Mouse (Mus musculus) midbrain, embryonic 15.5 days (tissue): ENCODE measurements around the gene Olfr1392. TPM values are rescaled to one million over a fixed set of nuclear protein-coding genes. Genes with fewer than 3 reads are reported as not detected.

Experiments used
- ATAC-seq: fragments of 200-750 bp; cut with Nextera tagmentation; replicated peaks from 2 replicates; pipeline ENCODE4 v1.8.0; 2017; ENCODE audit warnings: moderate TSS enrichment
- H3K27ac ChIP-seq: fragments of 300-500 bp; sonication (generic); 2 replicates; pipeline ENCODE4 v1.5.1; 2015; ENCODE audit warnings: mild to moderate bottlenecking, inconsistent platforms
- H3K27me3 ChIP-seq: fragments of 300-500 bp; sonication (generic); replicated peaks from 2 replicates; pipeline ENCODE4 v1.6.1; 2015; ENCODE audit warnings: inconsistent platforms
- H3K36me3 ChIP-seq: fragments of 300-500 bp; sonication (generic); replicated peaks from 2 replicates; pipeline ENCODE4 v1.6.1; 2015; ENCODE audit warnings: inconsistent platforms
- H3K4me1 ChIP-seq: fragments of 300-500 bp; sonication (generic); 2 replicates; pipeline ENCODE4 v1.6.1; 2015; ENCODE audit warnings: inconsistent platforms
- H3K4me2 ChIP-seq: fragments of 300-500 bp; sonication (generic); 2 replicates; pipeline ENCODE4 v1.6.1; 2015; ENCODE audit warnings: inconsistent platforms, mild to moderate bottlenecking, moderate library complexity
- H3K4me3 ChIP-seq: fragments of 300-500 bp; sonication (generic); 2 replicates; pipeline ENCODE4 v1.5.1; 2015; ENCODE audit warnings: mild to moderate bottlenecking, inconsistent platforms
- H3K9ac ChIP-seq: fragments of 300-500 bp; sonication (generic); 2 replicates; pipeline ENCODE4 v1.6.1; 2015; ENCODE audit warnings: mild to moderate bottlenecking, inconsistent platforms
- H3K9me3 ChIP-seq: fragments of 300-500 bp; sonication (generic); 2 replicates; pipeline ENCODE4 v1.6.1; 2016; ENCODE audit warnings: inconsistent platforms
- WGBS: fragments of 180-500 bp; shearing (Covaris S2); methylation state at CpG from one replicate; pipeline ENCODE4 v1.1.7; 2015; ENCODE audit warnings: mixed read lengths; 5-methylcytosine and 5-hydroxymethylcytosine counted together
- polyA plus RNA-seq: library from polyadenylated mRNA; unstranded; fragments of >200 nt; fragmentation: Nextera tagmentation; extraction: Ambion mirVana; gene quantifications from 2 replicates; pipeline ENCODE4 v1.2.1, GENCODE M21; 2015

Olfr1392 gene
- polyA plus RNA-seq, 1 experiment from 2014 or later, result 0.04 TPM

- no peak overlapping the region for H3K4me3 ChIP-seq
- H3K4me2 ChIP-seq, result no peak overlapping the region
- H3K27ac ChIP-seq, result no peak overlapping the region
- no peak for ATAC-seq
- H3K27me3 ChIP-seq, result no peaks in the 10 kb centered on the region
- no peaks in the 10 kb centered on the region for H3K9me3 ChIP-seq
- H3K36me3 ChIP-seq, result peaks cover 8% of the 10 kb centered on the region
- WGBS, result 86% methylated on average over 1 of the region's 1 CpGs
- no peak overlapping the region for H3K9ac ChIP-seq
- H3K4me1 ChIP-seq, result no peaks in the 10 kb centered on the region
Observed at GRCm38 (mm10) chr11:49259829-49260228, 25.3 kb upstream of the Olfr1392 start.

- Histone ChIP-seq H3K27ac (no peak overlapping the region), H3K36me3 (peaks cover 8% of the 10 kb centered on the region), H3K4me3 (no peak overlapping the region), H3K4me2 (no peak overlapping the region), H3K4me1 (no peaks in the 10 kb centered on the region), H3K27me3 (no peaks in the 10 kb centered on the region), H3K9me3 (no peaks in the 10 kb centered on the region), H3K9ac (no peak overlapping the region)
- no peak for ATAC-seq
- 96% methylated on average over 21 of the region's 21 CpGs for WGBS
Observed at GRCm38 (mm10) chr11:49260598-49261312, 24.3 kb upstream of the Olfr1392 start.

GRCm38 (mm10) chr11:49261313-49261855 lies 23.7 kb upstream of the Olfr1392 start:
- Histone ChIP-seq H3K4me3 (no peak overlapping the region), H3K27ac (no peak overlapping the region), H3K9me3 (no peaks in the 10 kb centered on the region), H3K27me3 (no peaks in the 10 kb centered on the region), H3K4me1 (no peaks in the 10 kb centered on the region), H3K36me3 (peaks cover 8% of the 10 kb centered on the region), H3K9ac (no peak overlapping the region), H3K4me2 (no peak overlapping the region)
- no peak for ATAC-seq
- 93% methylated on average over 14 of the region's 14 CpGs for WGBS

DNA sequence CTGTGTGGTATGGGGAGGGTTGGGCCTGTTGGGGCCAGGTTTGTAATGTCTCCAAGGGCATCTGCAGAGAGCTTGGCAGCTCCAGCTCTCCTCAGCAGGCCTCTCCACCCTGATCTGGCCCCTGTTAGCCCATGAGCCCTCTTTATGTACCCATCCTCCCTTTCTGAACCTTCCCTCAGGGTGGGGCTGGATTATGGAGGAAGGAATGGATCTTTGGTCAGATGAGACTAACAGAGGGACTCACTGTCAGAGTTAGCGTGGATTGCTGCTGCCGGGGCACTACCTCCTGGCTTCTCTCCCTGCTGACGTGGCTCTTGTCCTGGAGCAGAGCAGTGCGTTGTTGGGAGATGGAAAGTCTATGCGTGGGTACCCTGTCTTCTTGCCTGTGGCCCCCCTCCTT lies 22.8 kb upstream of the Olfr1392 start:
- H3K9me3 ChIP-seq, result no peaks in the 10 kb centered on the region
- no peak overlapping the region for H3K9ac ChIP-seq
- no peaks in the 10 kb centered on the region for H3K27me3 ChIP-seq
- H3K4me2 ChIP-seq, result no peak overlapping the region
- no peaks in the 10 kb centered on the region for H3K4me1 ChIP-seq
- peaks cover 8% of the 10 kb centered on the region for H3K36me3 ChIP-seq
- 91% methylated on average over 5 of the region's 5 CpGs for WGBS
- no peak for ATAC-seq
- no peak overlapping the region for H3K27ac ChIP-seq
- H3K4me3 ChIP-seq, result no peak overlapping the region

- H3K27me3 ChIP-seq, result no peaks in the 10 kb centered on the region
- H3K27ac ChIP-seq, result no peak overlapping the region
- peaks cover 8% of the 10 kb centered on the region for H3K36me3 ChIP-seq
- H3K9me3 ChIP-seq, result no peaks in the 10 kb centered on the region
- H3K4me2 ChIP-seq, result no peak overlapping the region
- ATAC-seq, result no peak
- H3K4me3 ChIP-seq, result no peak overlapping the region
- no peak overlapping the region for H3K9ac ChIP-seq
- WGBS, result 92% methylated on average over 6 of the region's 6 CpGs
- no peaks in the 10 kb centered on the region for H3K4me1 ChIP-seq
Observed at GRCm38 (mm10) chr11:49263149-49263548, 21.9 kb upstream of the Olfr1392 start.

GRCm38 (mm10) chr11:49264081-49264480 lies 21.0 kb upstream of the Olfr1392 start:
- Histone ChIP-seq H3K36me3 (peaks cover 8% of the 10 kb centered on the region), H3K4me1 (no peaks in the 10 kb centered on the region), H3K9ac (no peak overlapping the region), H3K9me3 (no peaks in the 10 kb centered on the region), H3K27ac (no peak overlapping the region), H3K27me3 (no peaks in the 10 kb centered on the region), H3K4me3 (no peak overlapping the region), H3K4me2 (no peak overlapping the region)
- ATAC-seq, result no peak
- WGBS, result 88% methylated on average over 7 of the region's 7 CpGs

- no peak for ATAC-seq
- Histone ChIP-seq H3K27me3 (no peaks in the 10 kb centered on the region), H3K9me3 (no peaks in the 10 kb centered on the region), H3K4me3 (no peak overlapping the region), H3K4me2 (no peak overlapping the region), H3K4me1 (no peaks in the 10 kb centered on the region), H3K9ac (no peak overlapping the region), H3K27ac (no peak overlapping the region), H3K36me3 (peaks cover 8% of the 10 kb centered on the region)
- 70% methylated on average over 11 of the region's 11 CpGs for WGBS
Observed at GRCm38 (mm10) chr11:49264622-49265021, 20.5 kb upstream of the Olfr1392 start.

- H3K4me1 ChIP-seq, result no peaks in the 10 kb centered on the region
- no peak overlapping the region for H3K4me2 ChIP-seq
- no peak overlapping the region for H3K4me3 ChIP-seq
- no peak overlapping the region for H3K27ac ChIP-seq
- no peaks in the 10 kb centered on the region for H3K27me3 ChIP-seq
- 90% methylated on average over 8 of the region's 8 CpGs for WGBS
- H3K36me3 ChIP-seq, result peaks cover 8% of the 10 kb centered on the region
- H3K9ac ChIP-seq, result no peak overlapping the region
- ATAC-seq, result no peak
- no peaks in the 10 kb centered on the region for H3K9me3 ChIP-seq
Observed at GRCm38 (mm10) chr11:49265101-49265500, 20.0 kb upstream of the Olfr1392 start.

DNA sequence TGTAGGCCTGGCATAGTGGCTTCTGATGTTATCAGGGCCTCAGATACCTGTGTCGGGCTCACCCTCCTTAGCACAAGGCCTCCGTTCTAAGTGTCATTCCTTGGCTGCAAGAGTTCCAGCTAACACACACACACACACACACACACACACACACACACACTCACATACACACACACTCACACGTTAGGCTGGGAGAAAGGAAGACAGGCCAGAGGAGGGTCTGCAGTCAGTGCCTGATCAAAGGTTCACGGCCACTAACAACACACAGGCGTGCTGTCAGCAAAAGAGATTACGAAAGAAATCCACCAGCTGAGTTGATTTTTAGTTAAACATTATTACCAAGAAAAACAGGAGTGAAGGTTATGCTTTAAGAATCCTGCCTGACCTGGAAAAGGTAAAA lies 18.4 kb upstream of the Olfr1392 start:
- H3K27ac ChIP-seq, result no peak overlapping the region
- WGBS, result 84% methylated on average over 6 of the region's 6 CpGs
- no peaks in the 10 kb centered on the region for H3K9me3 ChIP-seq
- H3K9ac ChIP-seq, result no peak overlapping the region
- H3K27me3 ChIP-seq, result no peaks in the 10 kb centered on the region
- ATAC-seq, result no peak
- no peak overlapping the region for H3K4me3 ChIP-seq
- peaks cover 4% of the 10 kb centered on the region for H3K36me3 ChIP-seq
- H3K4me1 ChIP-seq, result no peaks in the 10 kb centered on the region
- no peak overlapping the region for H3K4me2 ChIP-seq

- Histone ChIP-seq H3K27ac (no peak overlapping the region), H3K4me3 (no peak overlapping the region), H3K27me3 (no peaks in the 10 kb centered on the region), H3K9ac (no peak overlapping the region), H3K9me3 (no peaks in the 10 kb centered on the region), H3K36me3 (no peaks in the 10 kb centered on the region; the same call in 1 of the 2 replicates), H3K4me2 (no peak overlapping the region), H3K4me1 (no peaks in the 10 kb centered on the region)
- 89% methylated on average over 10 of the region's 10 CpGs for WGBS
- no peak for ATAC-seq
Observed at GRCm38 (mm10) chr11:49267316-49267715, 17.8 kb upstream of the Olfr1392 start.

DNA sequence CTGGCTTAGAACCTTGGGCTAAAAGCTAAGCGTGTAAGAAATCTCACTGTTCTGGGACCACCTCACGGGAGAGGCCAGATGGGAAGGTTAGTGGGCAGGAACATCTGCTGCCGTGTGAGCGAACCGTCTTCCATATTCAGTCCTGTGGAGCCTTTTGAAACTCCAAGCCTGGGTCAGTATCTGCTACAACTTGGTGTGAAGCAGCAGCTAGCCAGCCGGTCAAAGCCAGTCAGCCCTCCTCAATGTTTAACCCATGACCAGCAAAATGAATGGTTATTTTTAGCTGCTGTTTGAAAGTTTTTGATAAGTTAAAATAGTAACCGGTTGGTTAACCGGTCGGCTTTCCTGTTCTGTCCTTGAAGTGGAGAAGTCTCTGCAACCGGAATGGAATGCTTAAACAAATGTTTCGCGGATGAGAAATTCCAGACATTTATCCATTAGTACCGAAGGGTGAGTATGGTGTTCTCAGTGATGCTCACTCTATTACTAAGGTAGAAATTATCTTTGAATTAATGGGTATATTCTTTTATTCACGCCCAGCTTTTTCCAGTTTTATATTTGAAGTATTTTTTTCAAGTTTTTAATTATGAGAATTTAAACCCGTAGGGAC lies 17.0 kb upstream of the Olfr1392 start:
- WGBS, result 82% methylated on average over 15 of the region's 15 CpGs
- H3K4me2 ChIP-seq, result no peak overlapping the region
- H3K9me3 ChIP-seq, result no peaks in the 10 kb centered on the region
- H3K4me3 ChIP-seq, result no peak overlapping the region
- no peak overlapping the region for H3K27ac ChIP-seq
- no peak overlapping the region for H3K9ac ChIP-seq
- H3K27me3 ChIP-seq, result no peaks in the 10 kb centered on the region
- no peaks in the 10 kb centered on the region for H3K36me3 ChIP-seq
- H3K4me1 ChIP-seq, result no peaks in the 10 kb centered on the region
- no peak for ATAC-seq

DNA sequence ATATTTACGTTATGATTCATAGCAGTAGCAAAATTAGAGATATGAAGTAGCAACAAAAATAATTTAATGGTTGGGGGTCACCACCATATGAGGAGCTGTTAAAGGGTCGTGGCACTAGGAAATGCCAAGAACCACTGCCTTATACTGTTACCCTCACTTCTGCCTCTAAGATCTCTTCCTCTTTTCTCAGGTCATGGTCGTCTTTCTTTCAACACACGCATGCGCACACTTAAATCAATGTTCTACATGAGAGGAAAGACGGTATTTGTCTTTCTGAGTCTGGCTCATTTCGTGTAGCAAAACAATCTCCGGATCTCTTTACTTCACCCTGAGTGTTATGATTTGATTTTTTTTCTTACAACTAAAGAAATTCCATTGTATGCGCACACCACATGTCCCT lies 15.3 kb upstream of the Olfr1392 start:
- H3K9me3 ChIP-seq, result no peaks in the 10 kb centered on the region
- H3K4me2 ChIP-seq, result no peak overlapping the region
- 94% methylated on average over 9 of the region's 9 CpGs for WGBS
- H3K4me1 ChIP-seq, result peaks cover 4% of the 10 kb centered on the region; the same call in 1 of the 2 replicates
- H3K27ac ChIP-seq, result no peak overlapping the region
- no peaks in the 10 kb centered on the region for H3K36me3 ChIP-seq
- ATAC-seq, result no peak
- no peak overlapping the region for H3K4me3 ChIP-seq
- H3K9ac ChIP-seq, result no peak overlapping the region
- H3K27me3 ChIP-seq, result no peaks in the 10 kb centered on the region

DNA sequence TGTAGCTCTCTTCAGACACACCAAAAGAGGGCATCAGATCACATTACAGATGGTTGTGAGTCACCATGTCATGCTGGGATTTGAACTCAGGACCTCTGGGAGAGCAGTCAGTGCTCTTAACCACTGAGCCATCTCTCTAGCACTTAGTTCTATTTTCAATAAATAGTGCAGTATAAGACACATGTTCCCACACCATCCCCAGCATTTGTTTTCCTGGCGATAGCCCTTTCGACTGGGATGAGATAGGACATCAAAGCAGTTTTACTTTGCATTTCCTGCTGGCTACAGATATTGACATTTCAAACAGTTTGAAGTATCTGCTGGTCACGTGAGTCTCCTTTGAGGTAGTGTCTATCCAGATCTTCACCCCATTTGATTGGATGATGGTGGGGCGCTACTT lies 14.7 kb upstream of the Olfr1392 start:
- Histone ChIP-seq H3K4me2 (no peak overlapping the region), H3K9ac (no peak overlapping the region), H3K27ac (no peak overlapping the region), H3K4me3 (no peak overlapping the region), H3K27me3 (no peaks in the 10 kb centered on the region), H3K9me3 (no peaks in the 10 kb centered on the region), H3K4me1 (peaks cover 4% of the 10 kb centered on the region; the same call in 1 of the 2 replicates), H3K36me3 (no peaks in the 10 kb centered on the region)
- 88% methylated on average over 4 of the region's 4 CpGs for WGBS
- no peak for ATAC-seq
